Mouse (Mus musculus): ENCODE results near the gene Ncbp3. TPM values are rescaled to one million over a fixed set of nuclear protein-coding genes. Genes with fewer than 3 reads are reported as not detected.

Gene Ncbp3
- total RNA-seq, 1 experiment: 10.4 TPM

- TF ChIP-seq MAFK (IDR thresholded peaks at IDR 0.05; ENCODE audit: insufficient read depth, low read depth, low read length): no peak
- no peak for TF ChIP-seq CHD2 (IDR thresholded peaks at IDR 0.05; ENCODE audit: low read depth, low read length)
- TF ChIP-seq HCFC1 (IDR thresholded peaks at IDR 0.05; ENCODE audit: borderline replicate concordance, insufficient read depth, low read length): no peak
- TF ChIP-seq ZNF384 (IDR thresholded peaks at IDR 0.05; ENCODE audit: low read depth, low read length): no peak
- no peak for TF ChIP-seq ZC3H11A (IDR thresholded peaks at IDR 0.05; ENCODE audit: borderline replicate concordance, low read depth, low read length)
- no peaks in the 10 kb centered on the region for H3K9me3 ChIP-seq (ENCODE audit: control insufficient read depth, insufficient read depth, low read depth, low read length)
- in situ Hi-C loops (cut with MboI; ENCODE audit: low sequenced_read_pairs in 2 of 2, unreplicated experiment in 2 of 2): no loop called here
- no peak for DNase-seq (ENCODE audit: low read depth, low spot score)
- no peaks in the 10 kb centered on the region for H3K36me3 ChIP-seq (ENCODE audit: control insufficient read depth, insufficient read depth, low read length, poor library complexity, severe bottlenecking)
- no peaks in the 10 kb centered on the region for H3K4me1 ChIP-seq (ENCODE audit: control insufficient read depth in 2 of 2, insufficient read depth in 2 of 2, low read length in 2 of 2, poor library complexity in 1 of 2)
- H3K4me3 ChIP-seq (ENCODE audit: insufficient read depth in 1 of 2, low read depth in 1 of 2, low read length in 2 of 2, poor library complexity in 1 of 2, severe bottlenecking in 1 of 2): no peak overlapping the region
- H3K27ac ChIP-seq (ENCODE audit: insufficient read depth, low read depth, low read length, poor library complexity, severe bottlenecking): no peak overlapping the region
- no peak overlapping the region for H3K9ac ChIP-seq (ENCODE audit: insufficient read depth, low read depth, low read length, poor library complexity, severe bottlenecking)
Observed at GRCm38 (mm10) chr11:73007113-73007512, 40.5 kb upstream of the Ncbp3 start.

- no peak for TF ChIP-seq HCFC1 (IDR thresholded peaks at IDR 0.05; ENCODE audit: borderline replicate concordance, insufficient read depth, low read length)
- peak; percentile 46; the same call in 1 of the 2 replicates for TF ChIP-seq ZC3H11A (IDR thresholded peaks at IDR 0.05; ENCODE audit: borderline replicate concordance, low read depth, low read length)
- TF ChIP-seq CHD2 (IDR thresholded peaks at IDR 0.05; ENCODE audit: low read depth, low read length): no peak
- no peaks in the 10 kb centered on the region for H3K9me3 ChIP-seq (ENCODE audit: control insufficient read depth, insufficient read depth, low read depth, low read length)
- DNase-seq (ENCODE audit: low read depth, low spot score): no peak
- H3K27ac ChIP-seq (ENCODE audit: insufficient read depth, low read depth, low read length, poor library complexity, severe bottlenecking): no peak overlapping the region
- no peak overlapping the region for H3K4me3 ChIP-seq (ENCODE audit: insufficient read depth in 1 of 2, low read depth in 1 of 2, low read length in 2 of 2, poor library complexity in 1 of 2, severe bottlenecking in 1 of 2)
- in situ Hi-C loops (cut with MboI; ENCODE audit: low sequenced_read_pairs in 2 of 2, unreplicated experiment in 2 of 2): no loop called here
- no peaks in the 10 kb centered on the region for H3K36me3 ChIP-seq (ENCODE audit: control insufficient read depth, insufficient read depth, low read length, poor library complexity, severe bottlenecking)
- no peaks in the 10 kb centered on the region for H3K4me1 ChIP-seq (ENCODE audit: control insufficient read depth in 2 of 2, insufficient read depth in 2 of 2, low read length in 2 of 2, poor library complexity in 1 of 2)
- no peak overlapping the region for H3K9ac ChIP-seq (ENCODE audit: insufficient read depth, low read depth, low read length, poor library complexity, severe bottlenecking)
Observed at GRCm38 (mm10) chr11:73007698-73008481, 39.7 kb upstream of the Ncbp3 start.

DNA sequence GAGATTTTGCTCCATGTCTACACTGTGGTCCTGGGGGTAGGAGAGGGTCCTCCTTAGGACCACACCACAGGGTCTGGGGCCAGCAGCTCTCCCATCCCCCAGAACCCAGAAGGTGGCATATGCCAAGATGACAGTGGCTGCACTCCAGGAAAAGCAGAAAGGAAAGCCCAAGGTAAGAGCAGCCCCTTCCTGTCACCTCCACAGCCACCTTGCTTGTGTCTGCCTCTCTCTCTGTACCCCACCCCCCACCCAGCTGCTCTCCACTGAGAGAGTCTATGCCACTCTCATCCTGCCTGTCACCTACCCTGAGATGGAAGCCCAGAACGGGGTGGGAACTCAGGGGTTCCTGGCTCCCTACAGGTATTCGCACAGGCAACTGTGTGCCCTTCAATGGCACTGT lies 38.8 kb upstream of the Ncbp3 start:
- H3K9ac ChIP-seq (ENCODE audit: insufficient read depth, low read depth, low read length, poor library complexity, severe bottlenecking): no peak overlapping the region
- no peaks in the 10 kb centered on the region for H3K36me3 ChIP-seq (ENCODE audit: control insufficient read depth, insufficient read depth, low read length, poor library complexity, severe bottlenecking)
- DNase-seq (ENCODE audit: low read depth, low spot score): no peak
- TF ChIP-seq ZC3H11A (IDR thresholded peaks at IDR 0.05; ENCODE audit: borderline replicate concordance, low read depth, low read length) (no peak), HCFC1 (IDR thresholded peaks at IDR 0.05; ENCODE audit: borderline replicate concordance, insufficient read depth, low read length) (no peak), MAFK (IDR thresholded peaks at IDR 0.05; ENCODE audit: insufficient read depth, low read depth, low read length) (no peak), ZNF384 (IDR thresholded peaks at IDR 0.05; ENCODE audit: low read depth, low read length) (no peak), CHD2 (IDR thresholded peaks at IDR 0.05; ENCODE audit: low read depth, low read length) (no peak)
- in situ Hi-C loops (cut with MboI; ENCODE audit: low sequenced_read_pairs in 2 of 2, unreplicated experiment in 2 of 2): no loop called here
- no peaks in the 10 kb centered on the region for H3K9me3 ChIP-seq (ENCODE audit: control insufficient read depth, insufficient read depth, low read depth, low read length)
- no peak overlapping the region for H3K27ac ChIP-seq (ENCODE audit: insufficient read depth, low read depth, low read length, poor library complexity, severe bottlenecking)
- no peak overlapping the region for H3K4me3 ChIP-seq (ENCODE audit: insufficient read depth in 1 of 2, low read depth in 1 of 2, low read length in 2 of 2, poor library complexity in 1 of 2, severe bottlenecking in 1 of 2)
- H3K4me1 ChIP-seq (ENCODE audit: control insufficient read depth in 2 of 2, insufficient read depth in 2 of 2, low read length in 2 of 2, poor library complexity in 1 of 2): no peaks in the 10 kb centered on the region

DNA sequence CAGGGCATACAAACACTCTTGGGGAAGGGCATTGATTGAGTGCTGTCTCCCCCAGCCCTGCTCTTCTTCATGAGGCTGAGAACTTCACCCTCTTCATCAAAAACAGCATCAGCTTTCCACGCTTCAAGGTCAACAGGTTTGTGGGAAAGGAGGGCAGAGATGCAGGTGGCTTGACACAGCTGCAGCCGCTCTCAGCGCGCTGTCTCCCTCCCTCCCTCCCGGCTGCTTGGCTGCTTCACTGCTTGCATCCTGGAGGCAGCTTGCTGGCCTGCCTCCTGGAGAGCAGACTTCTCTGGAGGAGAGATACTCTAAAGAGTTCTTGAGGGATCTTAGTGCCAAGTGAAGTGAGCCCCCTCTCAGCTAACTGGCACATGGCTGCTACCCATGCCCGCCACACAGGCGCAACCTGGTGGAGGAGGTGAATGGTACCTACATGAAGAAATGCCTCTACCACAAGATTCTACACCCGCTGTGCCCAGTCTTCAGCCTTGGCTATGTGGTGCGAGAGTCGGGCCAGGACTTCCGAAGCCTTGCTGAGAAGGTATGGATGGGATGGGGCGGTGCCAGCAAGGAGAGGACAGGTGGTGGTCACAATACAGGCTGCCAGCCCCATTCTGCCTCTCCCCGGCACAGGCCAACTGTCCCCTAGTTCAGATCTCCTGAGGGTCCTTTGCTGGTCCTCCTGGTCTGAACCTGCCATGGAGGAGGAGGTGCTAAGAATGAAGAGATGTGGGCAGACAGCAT lies 37.9 kb upstream of the Ncbp3 start:
- no peak for DNase-seq (ENCODE audit: low read depth, low spot score)
- Histone ChIP-seq H3K9ac (ENCODE audit: insufficient read depth, low read depth, low read length, poor library complexity, severe bottlenecking) (no peak overlapping the region), H3K4me3 (ENCODE audit: insufficient read depth in 1 of 2, low read depth in 1 of 2, low read length in 2 of 2, poor library complexity in 1 of 2, severe bottlenecking in 1 of 2) (no peak overlapping the region), H3K27ac (ENCODE audit: insufficient read depth, low read depth, low read length, poor library complexity, severe bottlenecking) (no peak overlapping the region), H3K4me1 (ENCODE audit: control insufficient read depth in 2 of 2, insufficient read depth in 2 of 2, low read length in 2 of 2, poor library complexity in 1 of 2) (no peaks in the 10 kb centered on the region), H3K9me3 (ENCODE audit: control insufficient read depth, insufficient read depth, low read depth, low read length) (no peaks in the 10 kb centered on the region), H3K36me3 (ENCODE audit: control insufficient read depth, insufficient read depth, low read length, poor library complexity, severe bottlenecking) (no peaks in the 10 kb centered on the region)
- in situ Hi-C loops (cut with MboI; ENCODE audit: low sequenced_read_pairs in 2 of 2, unreplicated experiment in 2 of 2): no loop called here
- no peak for TF ChIP-seq HCFC1 (IDR thresholded peaks at IDR 0.05; ENCODE audit: borderline replicate concordance, insufficient read depth, low read length)

Measured in ES-E14 (cell line).